Mouse (Mus musculus): ENCODE results near the gene Shh. TPM values are rescaled to one million over a fixed set of nuclear protein-coding genes. Genes with fewer than 3 reads are reported as not detected.

Shh gene
- total RNA-seq, 1 experiment from 2014 or later, result not detected

GRCm38 (mm10) chr5:28460556-28461350 lies 6.3 kb downstream of the Shh start:
- no peak for ATAC-seq (ENCODE audit: extremely low read depth, insufficient number of reproducible peaks, low FRiP score, poor library complexity, severe bottlenecking)

DNA sequence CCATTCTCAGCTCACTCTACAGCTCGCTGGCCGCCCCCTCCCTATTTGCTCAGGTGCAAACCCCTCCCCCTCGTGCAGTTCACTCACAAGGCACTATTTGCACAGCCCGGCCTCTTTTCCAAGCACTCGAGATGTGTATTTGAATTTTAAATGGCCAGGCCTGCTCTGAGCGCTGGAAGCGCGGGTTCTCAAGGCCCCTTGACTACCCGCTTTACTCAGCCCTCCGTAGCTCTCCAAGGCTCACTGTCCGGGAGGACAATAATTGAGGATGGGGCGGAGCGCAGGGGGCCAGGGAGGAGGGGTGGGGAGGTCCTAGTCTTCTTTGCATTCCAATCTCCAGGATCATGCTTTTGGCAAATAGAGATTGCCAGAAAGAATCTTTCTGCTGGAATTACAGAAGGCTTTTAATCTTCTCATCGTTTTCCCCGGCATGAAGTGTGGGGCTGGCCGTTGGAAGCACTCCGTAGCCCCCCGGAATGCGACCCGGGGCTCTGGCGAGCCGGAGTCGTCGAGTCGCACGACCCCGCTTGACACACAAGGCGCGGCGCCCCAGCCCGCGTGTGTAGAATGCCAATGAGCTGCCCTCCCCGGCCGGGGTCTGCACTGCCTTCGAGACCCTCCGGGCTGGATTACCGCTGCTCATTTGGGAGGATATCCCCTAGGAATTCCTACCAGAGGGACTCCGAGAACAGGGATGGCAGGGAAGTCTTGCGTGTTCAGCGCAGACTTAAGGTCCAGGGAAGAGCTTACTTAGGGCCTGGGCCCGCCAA lies 7.4 kb downstream of the Shh start:
- no peak for ATAC-seq (ENCODE audit: extremely low read depth, insufficient number of reproducible peaks, low FRiP score, poor library complexity, severe bottlenecking)

GRCm38 (mm10) chr5:28458821-28459240 lies 8.2 kb downstream of the Shh start:
- ATAC-seq (ENCODE audit: extremely low read depth, insufficient number of reproducible peaks, low FRiP score, poor library complexity, severe bottlenecking), result no peak

DNA sequence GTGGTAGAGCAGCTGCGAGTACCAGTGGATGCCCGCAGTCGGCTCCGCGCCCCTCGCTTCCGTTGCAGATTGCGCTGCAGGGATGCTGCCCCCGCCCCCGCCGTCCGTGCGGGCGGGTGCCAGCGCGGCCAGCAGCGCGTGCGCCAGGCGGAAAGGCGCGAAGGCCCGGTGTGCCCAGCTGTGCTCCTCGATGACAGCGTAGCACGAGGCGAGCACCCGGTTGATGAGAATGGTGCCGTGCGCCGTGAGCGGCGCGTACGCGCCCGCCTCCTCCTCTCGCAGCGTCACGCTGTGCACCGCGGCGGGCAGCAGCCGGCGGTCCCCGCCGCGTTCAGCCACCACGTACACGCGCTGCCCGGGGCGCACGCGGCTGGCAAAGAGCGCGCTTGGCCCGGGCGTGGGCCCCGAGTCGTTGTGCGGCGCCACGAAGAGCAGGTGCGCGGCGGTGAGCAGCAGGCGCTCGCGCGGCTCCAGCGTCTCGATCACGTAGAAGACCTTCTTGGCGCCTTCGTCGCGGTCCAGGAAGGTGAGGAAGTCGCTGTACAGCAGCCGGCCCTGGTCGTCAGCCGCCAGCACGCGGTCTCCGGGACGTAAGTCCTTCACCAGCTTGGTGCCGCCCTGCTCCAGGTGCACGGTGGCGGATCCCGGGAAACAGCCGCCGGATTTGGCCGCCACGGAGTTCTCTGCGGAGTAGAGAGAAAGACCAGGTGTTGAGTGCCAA lies 9.0 kb downstream of the Shh start:
- no peak for ATAC-seq (ENCODE audit: extremely low read depth, insufficient number of reproducible peaks, low FRiP score, poor library complexity, severe bottlenecking)

- ATAC-seq (ENCODE audit: extremely low read depth, insufficient number of reproducible peaks, low FRiP score, poor library complexity, severe bottlenecking), result no peak
Observed at GRCm38 (mm10) chr5:28456366-28456765, 10.7 kb downstream of the Shh start.

DNA sequence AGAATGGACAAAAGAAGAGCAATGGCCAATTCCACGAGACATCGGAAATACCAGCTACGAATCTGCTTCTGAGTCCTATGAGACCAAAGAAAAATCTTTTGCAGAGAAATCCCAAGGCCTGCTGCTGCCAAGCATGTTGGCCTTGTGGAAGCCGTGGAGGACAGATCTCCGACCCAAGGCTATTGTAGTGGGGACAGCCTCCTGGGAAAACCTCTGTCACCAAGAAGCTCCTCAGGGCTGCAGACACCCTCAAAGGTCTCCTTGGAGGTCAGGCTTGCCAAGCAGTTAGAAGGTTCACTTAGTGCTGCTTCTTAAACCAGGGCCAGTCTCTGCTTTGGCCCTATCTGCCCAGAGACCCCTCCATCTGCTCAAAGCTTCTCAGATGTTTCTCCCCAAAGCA lies 11.3 kb downstream of the Shh start:
- no peak for ATAC-seq (ENCODE audit: extremely low read depth, insufficient number of reproducible peaks, low FRiP score, poor library complexity, severe bottlenecking)

DNA sequence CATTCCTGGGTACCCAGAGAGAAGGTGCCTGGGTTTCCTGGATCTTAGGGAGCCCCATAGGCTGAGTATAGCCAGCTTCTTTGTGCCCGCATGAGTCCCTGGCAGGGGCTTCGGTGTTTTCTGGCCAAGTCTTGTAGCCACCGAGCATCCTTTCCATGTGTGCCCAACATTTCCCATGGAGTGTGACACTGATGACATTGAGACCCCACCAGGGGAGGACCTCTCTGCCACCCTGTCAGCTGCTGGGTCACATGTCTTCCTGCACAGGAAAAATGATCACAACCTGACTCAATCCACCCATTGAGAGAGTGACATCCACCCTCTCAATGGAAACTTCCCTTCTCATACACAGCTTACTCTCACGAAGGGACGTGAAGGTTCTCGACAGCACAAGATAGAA lies 12.5 kb downstream of the Shh start:
- ATAC-seq (ENCODE audit: extremely low read depth, insufficient number of reproducible peaks, low FRiP score, poor library complexity, severe bottlenecking), result no peak

DNA sequence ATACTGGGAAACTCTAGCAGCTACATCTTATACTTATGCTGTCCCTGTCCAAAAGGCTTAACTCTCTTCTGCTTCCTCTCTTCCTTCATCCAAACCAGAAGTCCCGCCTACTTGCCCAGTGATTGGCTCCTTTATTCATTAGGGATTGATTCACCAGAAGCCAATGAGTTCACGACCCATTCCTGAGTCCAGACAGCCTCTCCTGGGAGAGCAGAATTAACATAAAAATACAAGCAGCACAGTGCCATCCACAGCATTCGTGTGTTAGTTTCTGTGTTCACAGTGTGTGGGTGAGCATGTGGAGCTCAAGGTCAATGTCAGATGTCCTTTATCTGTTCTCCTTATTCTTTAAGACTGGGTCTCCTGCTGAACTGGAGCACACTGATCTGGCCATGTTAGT lies 13.5 kb downstream of the Shh start:
- no peak for ATAC-seq (ENCODE audit: extremely low read depth, insufficient number of reproducible peaks, low FRiP score, poor library complexity, severe bottlenecking)

- no peak for ATAC-seq (ENCODE audit: extremely low read depth, insufficient number of reproducible peaks, low FRiP score, poor library complexity, severe bottlenecking)
Observed at GRCm38 (mm10) chr5:28453086-28453485, 14.0 kb downstream of the Shh start.

GRCm38 (mm10) chr5:28451053-28451638 lies 15.9 kb downstream of the Shh start:
- no peak for ATAC-seq (ENCODE audit: extremely low read depth, insufficient number of reproducible peaks, low FRiP score, poor library complexity, severe bottlenecking)

DNA sequence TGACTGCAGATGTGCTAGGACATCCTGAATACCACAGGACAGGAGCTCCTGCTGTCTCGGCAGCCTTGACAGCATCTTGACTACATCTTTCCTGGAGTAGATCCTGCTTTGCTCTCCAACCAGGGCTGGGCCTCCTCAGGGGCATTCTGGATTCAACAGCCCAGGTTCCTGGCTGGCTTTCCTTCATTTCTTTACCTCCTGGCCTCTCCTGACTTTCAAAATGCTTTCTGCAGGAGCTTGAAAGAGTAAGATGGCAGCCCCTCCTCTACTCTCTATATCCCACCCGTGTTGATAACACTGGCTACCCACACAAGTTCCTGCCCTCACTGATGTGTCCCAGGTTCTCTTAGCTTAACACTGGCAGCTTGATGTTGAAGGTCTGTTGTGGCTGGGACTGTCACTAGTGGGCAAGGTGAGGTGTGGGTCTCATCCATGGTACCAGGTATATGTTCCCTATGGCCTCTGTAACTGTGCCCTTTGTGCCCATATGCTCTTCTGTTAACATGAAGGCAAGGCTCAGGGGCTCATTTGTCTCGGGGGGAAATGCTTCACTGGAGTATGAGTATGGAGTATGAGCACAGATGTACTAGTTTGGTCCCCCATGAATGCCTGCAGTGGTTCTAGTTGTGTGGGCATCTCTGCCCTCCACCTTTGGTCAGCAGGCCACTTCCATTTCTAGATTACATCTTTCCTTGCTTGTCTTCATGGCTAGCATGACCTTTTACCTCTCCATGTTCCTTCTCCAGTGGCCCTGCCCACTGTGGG lies 16.7 kb downstream of the Shh start:
- ATAC-seq (ENCODE audit: extremely low read depth, insufficient number of reproducible peaks, low FRiP score, poor library complexity, severe bottlenecking), result no peak

DNA sequence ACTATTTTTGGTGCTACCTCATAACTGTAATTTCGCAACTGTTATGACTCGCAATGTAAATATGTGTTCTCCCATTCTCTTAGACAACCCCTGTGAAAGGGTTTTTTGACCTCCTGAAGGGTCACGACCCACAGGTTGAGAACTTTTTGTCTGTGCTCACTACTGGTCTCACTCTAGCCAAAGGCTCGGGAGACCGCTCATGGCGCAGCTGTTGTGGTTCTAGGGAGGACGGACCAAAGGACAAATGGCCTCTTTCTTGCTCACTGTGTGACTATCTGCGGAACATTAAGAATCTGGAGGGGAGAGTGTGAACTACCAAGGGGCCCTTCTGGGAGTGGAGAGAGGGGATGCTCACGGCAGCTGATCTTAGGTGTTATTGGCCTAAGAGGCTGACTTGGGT lies 41.1 kb downstream of the Shh start:
- ATAC-seq (ENCODE audit: extremely low read depth, insufficient number of reproducible peaks, low FRiP score, poor library complexity, severe bottlenecking), result no peak

- no peak for ATAC-seq (ENCODE audit: extremely low read depth, insufficient number of reproducible peaks, low FRiP score, poor library complexity, severe bottlenecking)
Observed at GRCm38 (mm10) chr5:28423781-28424180, 43.3 kb downstream of the Shh start.

GRCm38 (mm10) chr5:28419640-28420265 lies 47.3 kb downstream of the Shh start:
- ATAC-seq (ENCODE audit: extremely low read depth, insufficient number of reproducible peaks, low FRiP score, poor library complexity, severe bottlenecking), result no peak

DNA sequence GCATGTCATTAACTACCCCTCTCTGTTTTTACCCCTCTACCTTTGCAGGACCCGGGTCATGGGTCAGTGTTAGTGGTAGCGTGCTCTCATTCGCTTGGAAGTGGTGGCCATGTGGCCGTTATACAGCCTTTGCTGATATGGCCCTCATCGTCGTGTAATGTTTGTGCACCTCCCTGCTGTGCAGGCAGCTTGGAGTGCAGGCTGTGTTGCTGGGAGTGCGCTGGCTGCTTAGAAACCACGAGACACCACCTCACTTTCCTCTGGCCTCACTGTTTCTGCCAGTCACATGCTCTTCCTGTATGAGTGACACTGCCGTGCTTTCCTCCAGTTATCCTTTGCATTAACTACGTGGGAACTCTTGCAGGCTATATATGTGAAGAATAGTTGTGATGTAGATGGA lies 48.3 kb downstream of the Shh start:
- ATAC-seq (ENCODE audit: extremely low read depth, insufficient number of reproducible peaks, low FRiP score, poor library complexity, severe bottlenecking), result no peak

- no peak for ATAC-seq (ENCODE audit: extremely low read depth, insufficient number of reproducible peaks, low FRiP score, poor library complexity, severe bottlenecking)
Observed at GRCm38 (mm10) chr5:28416029-28416428, 51.0 kb downstream of the Shh start.

DNA sequence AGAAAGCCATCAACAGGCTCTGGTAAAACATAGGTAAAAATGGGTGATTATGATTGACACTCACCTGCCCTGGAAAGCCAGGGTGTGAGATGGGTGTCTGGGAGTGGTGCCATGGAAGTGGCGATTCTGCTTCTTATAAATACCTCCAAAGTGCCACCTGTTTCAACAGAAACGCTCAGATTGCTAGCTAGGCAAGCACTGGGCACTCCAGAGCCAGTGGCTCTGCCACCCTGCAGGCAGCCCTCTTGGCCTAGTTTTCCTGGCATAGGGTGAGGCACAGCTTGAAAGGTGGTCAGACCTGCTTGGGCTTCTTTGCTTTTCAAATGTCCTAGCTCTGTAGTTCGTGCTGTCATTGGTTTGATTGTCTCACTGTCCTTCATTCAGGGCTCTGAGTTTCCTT lies 53.0 kb downstream of the Shh start:
- ATAC-seq (ENCODE audit: extremely low read depth, insufficient number of reproducible peaks, low FRiP score, poor library complexity, severe bottlenecking), result no peak

DNA sequence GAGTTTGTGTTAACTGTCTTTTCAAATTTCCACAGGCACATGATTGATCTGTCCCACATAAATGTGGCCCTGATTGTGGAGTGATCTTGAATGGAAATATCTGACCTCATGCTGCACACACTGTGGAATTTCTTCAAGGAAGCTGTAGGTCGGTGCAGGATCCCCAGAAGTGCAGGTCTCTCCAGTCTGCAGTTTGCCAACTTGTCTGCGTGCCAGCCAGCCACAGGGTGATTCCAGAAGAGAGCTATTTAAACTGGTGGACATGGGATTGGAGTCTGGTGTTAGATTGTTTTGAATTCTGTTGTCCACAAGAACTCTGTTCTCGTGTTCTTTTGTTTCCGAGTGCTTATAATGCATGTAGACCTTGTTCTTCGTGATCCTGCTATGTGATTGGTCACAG lies 53.5 kb downstream of the Shh start:
- no peak for ATAC-seq (ENCODE audit: extremely low read depth, insufficient number of reproducible peaks, low FRiP score, poor library complexity, severe bottlenecking)
